Mouse (Mus musculus) urinary bladder, postnatal 0 days (tissue): Measurements from ENCODE around the gene Gm13276. TPM values are rescaled to one million over a fixed set of nuclear protein-coding genes. Genes with fewer than 3 reads are reported as not detected.

Source experiments
- polyA plus RNA-seq: library from polyadenylated mRNA; unstranded; fragments of >200 nt; fragmentation: Nextera tagmentation; extraction: Ambion mirVana; gene quantifications from 2 replicates; pipeline ENCODE4 v1.2.1, GENCODE M21; 2015

Gm13276 gene
- polyA plus RNA-seq, 1 experiment from 2014 or later: not detected

Other genes with a start within 250 kb of the Gm13276 start
- gene Ifna15, start 227.5 kb upstream of the Gm13276 start, polyA plus RNA-seq: not detected in 2 replicates
- gene Ifna14, start 213.9 kb upstream of the Gm13276 start, polyA plus RNA-seq: not detected in 2 replicates
- not detected in 2 replicates for gene Ifna9, start 193.3 kb upstream of the Gm13276 start, polyA plus RNA-seq
- gene Ifna12, start 182.3 kb upstream of the Gm13276 start, polyA plus RNA-seq: not detected in 2 replicates
- gene C87499, start 151.3 kb upstream of the Gm13276 start, polyA plus RNA-seq: not detected in 2 replicates
- gene Ifna13, start 141.2 kb upstream of the Gm13276 start, polyA plus RNA-seq: not detected in 2 replicates
- gene Ifna16, start 108.8 kb upstream of the Gm13276 start, polyA plus RNA-seq: not detected in 2 replicates
- gene Ifna2, start 101.8 kb upstream of the Gm13276 start, polyA plus RNA-seq: not detected in 2 replicates
- not detected in 2 replicates for gene Ifnab, start 94.3 kb upstream of the Gm13276 start, polyA plus RNA-seq
- gene Gm26566, start 63.9 kb upstream of the Gm13276 start, polyA plus RNA-seq: 0.34 and 0.37 TPM in 2 replicates
- gene Klhl9, start 63.2 kb upstream of the Gm13276 start, polyA plus RNA-seq: 47.0 and 61.7 TPM in 2 replicates
- gene Gm13271, start 30.8 kb upstream of the Gm13276 start, polyA plus RNA-seq: not detected in 2 replicates
- gene Gm13283, start 25.6 kb upstream of the Gm13276 start, polyA plus RNA-seq: 0.28 and 0.35 TPM in 2 replicates
- not detected in 2 replicates for gene Gm13290, start 11.9 kb upstream of the Gm13276 start, polyA plus RNA-seq
- gene Gm13289, start 8.8 kb upstream of the Gm13276 start, polyA plus RNA-seq: not detected in 2 replicates
- gene Gm13272, start 5.9 kb upstream of the Gm13276 start, polyA plus RNA-seq: not detected in 2 replicates
- gene Ifnz, start 3.6 kb upstream of the Gm13276 start, polyA plus RNA-seq: 0.17 and 0.28 TPM in 2 replicates
- gene Gm13277, start 2.9 kb downstream of the Gm13276 start, polyA plus RNA-seq: not detected in 2 replicates
- not detected in 2 replicates for gene Gm13278, start 5.8 kb downstream of the Gm13276 start, polyA plus RNA-seq
- not detected in 2 replicates for gene Gm13275, start 8.8 kb downstream of the Gm13276 start, polyA plus RNA-seq
- gene Gm13279, start 11.7 kb downstream of the Gm13276 start, polyA plus RNA-seq: not detected in 2 replicates
- gene Gm13285, start 14.0 kb downstream of the Gm13276 start, polyA plus RNA-seq: 1.6 and 1.7 TPM in 2 replicates
- gene Gm13287, start 17.5 kb downstream of the Gm13276 start, polyA plus RNA-seq: not detected in 2 replicates
- gene Gm13288, start 19.8 kb downstream of the Gm13276 start, polyA plus RNA-seq: 0.21 TPM in 1 of 2 replicates, not detected in the other
- not detected in 2 replicates for gene Ifna7, start 30.5 kb downstream of the Gm13276 start, polyA plus RNA-seq
- gene Ifna11, start 34.2 kb downstream of the Gm13276 start, polyA plus RNA-seq: not detected in 2 replicates
- gene Ifna6, start 41.7 kb downstream of the Gm13276 start, polyA plus RNA-seq: not detected in 2 replicates
- not detected in 2 replicates for gene Ifna5, start 49.8 kb downstream of the Gm13276 start, polyA plus RNA-seq
- not detected in 2 replicates for gene Ifna4, start 56.2 kb downstream of the Gm13276 start, polyA plus RNA-seq
- not detected in 2 replicates for gene Ifna1, start 64.4 kb downstream of the Gm13276 start, polyA plus RNA-seq
- not detected in 2 replicates for gene Ifne, start 94.5 kb downstream of the Gm13276 start, polyA plus RNA-seq